Mouse (Mus musculus): ENCODE measurements around the gene Sla2. TPM values are rescaled to one million over a fixed set of nuclear protein-coding genes. Genes with fewer than 3 reads are reported as not detected.
A peak's percentile ranks its signal among the peaks of the same experiment; 100 is the strongest.

Sla2 gene
- polyA plus RNA-seq, 1 experiment from 2014 or later = 0.27 TPM

DNA sequence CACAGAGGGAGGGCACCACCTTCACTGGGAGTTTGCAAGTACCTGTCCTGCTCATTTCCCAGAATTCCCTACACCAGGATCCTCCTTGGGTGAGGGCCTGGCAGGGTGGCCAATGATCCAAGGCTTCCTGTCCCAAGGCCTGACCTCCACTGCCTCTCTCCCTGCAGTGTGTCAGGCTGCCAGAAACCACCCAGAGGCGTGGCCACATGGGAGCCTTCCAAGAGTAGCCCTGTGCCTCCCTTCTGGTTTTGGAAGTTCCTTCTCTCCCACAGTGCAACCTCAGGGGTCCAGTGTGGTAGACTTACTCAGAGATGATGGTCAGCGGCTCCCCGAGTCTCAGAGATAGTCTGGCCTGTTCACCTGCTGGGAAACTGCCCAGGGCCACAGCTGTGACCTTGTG, 7.5 kb downstream of the Sla2 start:
- ATAC-seq = no peak
- Histone ChIP-seq H3K4me2 (replicated peaks) (no peak overlapping the region), H3K36me3 (peaks cover 11% of the 10 kb centered on the region), H3K27ac (no peak overlapping the region), H3K4me1 (replicated peaks) (no peaks in the 10 kb centered on the region), H3K4me3 (replicated peaks) (no peak overlapping the region), H3K9ac (replicated peaks) (no peak overlapping the region), H3K9me3 (no peaks in the 10 kb centered on the region), H3K27me3 (no peaks in the 10 kb centered on the region)
- 86% methylated on average over 3 of the region's 3 CpGs for WGBS

DNA sequence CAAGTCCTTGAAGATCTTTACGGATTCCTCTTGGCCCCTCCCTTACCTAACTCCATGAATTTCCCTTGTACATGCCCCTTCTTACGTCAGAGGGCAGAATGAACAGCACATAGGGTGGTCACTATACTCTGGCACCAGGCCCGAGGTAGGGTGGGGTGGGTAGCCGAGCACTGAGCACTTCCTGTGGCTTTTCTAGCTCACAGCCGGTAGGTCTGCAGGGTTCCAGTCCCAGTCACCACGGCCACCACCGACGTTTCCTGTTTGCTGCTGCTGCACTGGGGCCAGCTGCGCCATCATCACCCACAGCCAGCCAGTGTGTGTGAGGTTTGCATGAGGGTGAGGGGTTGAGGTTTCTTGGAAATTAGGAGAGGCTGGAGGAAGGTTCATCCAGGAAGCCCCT, 9.3 kb downstream of the Sla2 start:
- Histone ChIP-seq H3K4me1 (replicated peaks) (no peaks in the 10 kb centered on the region), H3K9ac (replicated peaks) (no peak overlapping the region), H3K4me2 (replicated peaks) (no peak overlapping the region), H3K27me3 (no peaks in the 10 kb centered on the region), H3K9me3 (no peaks in the 10 kb centered on the region), H3K27ac (no peak overlapping the region), H3K36me3 (peaks cover 28% of the 10 kb centered on the region), H3K4me3 (replicated peaks) (no peak overlapping the region)
- 70% methylated on average over 9 of the region's 9 CpGs for WGBS
- no peak for ATAC-seq

DNA sequence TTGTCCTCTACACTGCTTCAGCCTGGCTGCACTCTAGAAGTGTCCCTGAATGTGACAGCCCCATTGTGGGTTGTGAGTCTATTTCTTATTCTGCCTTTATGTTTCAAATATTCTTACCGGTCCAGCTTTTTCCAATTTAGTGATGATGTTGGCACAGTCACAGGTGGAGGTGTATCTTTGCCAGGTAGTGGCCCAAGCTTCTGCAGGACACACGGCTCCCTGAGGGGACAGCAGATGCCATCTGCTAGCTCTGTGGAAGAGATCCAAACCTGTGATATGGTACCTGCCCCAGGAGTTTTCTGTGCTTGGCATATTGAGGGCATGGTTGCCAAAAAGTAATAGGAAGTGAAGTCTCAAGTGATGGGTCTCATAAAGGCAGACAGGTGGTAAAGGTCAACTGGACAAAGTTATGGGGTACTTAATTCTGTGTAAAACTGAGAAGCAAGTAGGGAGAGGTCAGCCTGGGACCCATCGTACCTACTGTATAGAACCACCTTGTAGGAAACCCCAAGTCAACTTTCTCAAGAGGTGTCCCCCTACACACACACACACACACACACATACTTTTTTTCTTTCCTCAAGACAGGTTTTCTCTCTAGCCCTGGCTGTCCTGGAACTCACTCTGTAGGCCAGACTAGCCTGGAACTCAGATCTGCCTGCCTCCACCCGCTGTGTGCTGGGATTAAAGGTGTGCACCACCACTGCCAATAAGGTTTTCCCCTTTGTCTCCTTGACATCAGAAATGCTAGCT, 12.1 kb downstream of the Sla2 start:
- Histone ChIP-seq H3K27me3 (no peaks in the 10 kb centered on the region), H3K36me3 (peaks cover 52% of the 10 kb centered on the region), H3K9me3 (no peaks in the 10 kb centered on the region), H3K4me1 (replicated peaks) (0 out of 2 replicates have a peak, but pooled peaks cover 7% of the 10 kb centered on the region), H3K9ac (replicated peaks) (no peak overlapping the region), H3K27ac (no peak overlapping the region), H3K4me2 (replicated peaks) (no peak overlapping the region), H3K4me3 (replicated peaks) (no peak overlapping the region)
- WGBS = 96% methylated on average over 4 of the region's 4 CpGs
- no peak for ATAC-seq

DNA sequence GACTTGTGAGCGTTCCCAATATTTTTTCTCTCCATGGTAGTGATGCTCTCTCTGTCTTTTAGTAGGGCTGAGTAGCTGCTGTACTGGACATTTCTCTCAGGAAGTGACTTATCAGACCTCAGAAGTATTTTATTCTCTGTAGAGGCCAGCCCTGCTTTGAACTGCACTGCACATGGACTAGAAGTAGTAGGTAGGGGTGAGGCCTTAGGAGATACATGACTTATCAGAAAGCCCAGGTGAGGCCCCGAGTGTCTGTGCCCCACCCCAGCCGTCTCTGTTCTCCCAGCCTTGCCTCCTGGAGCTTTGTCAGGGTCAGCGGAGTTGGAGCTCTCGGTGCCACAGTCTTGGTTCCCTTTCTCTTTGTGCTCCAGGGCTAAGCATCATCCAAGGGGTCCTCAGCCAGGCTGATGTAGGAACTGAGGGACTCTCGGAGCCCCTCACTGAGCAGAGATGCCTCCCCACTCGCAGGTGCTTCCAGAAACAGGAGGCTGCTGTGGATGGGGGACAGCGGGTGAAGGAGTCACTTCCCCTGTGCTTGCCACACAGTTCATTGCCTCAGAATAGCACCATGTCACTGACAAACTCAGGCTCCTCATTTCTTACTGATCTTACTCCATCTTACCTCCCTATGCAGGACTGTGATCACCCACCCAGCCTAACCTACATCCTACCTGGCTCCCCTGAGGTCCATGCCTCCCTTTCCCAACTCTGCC, 12.8 kb downstream of the Sla2 start:
- ATAC-seq = no peak
- Histone ChIP-seq H3K36me3 (peaks cover 59% of the 10 kb centered on the region), H3K27me3 (no peaks in the 10 kb centered on the region), H3K27ac (no peak overlapping the region), H3K4me2 (replicated peaks) (no peak overlapping the region), H3K9me3 (no peaks in the 10 kb centered on the region), H3K4me1 (replicated peaks) (0 out of 2 replicates have a peak, but pooled peaks cover 7% of the 10 kb centered on the region), H3K9ac (replicated peaks) (no peak overlapping the region), H3K4me3 (replicated peaks) (no peak overlapping the region)
- WGBS = 93% methylated on average over 8 of the region's 8 CpGs

DNA sequence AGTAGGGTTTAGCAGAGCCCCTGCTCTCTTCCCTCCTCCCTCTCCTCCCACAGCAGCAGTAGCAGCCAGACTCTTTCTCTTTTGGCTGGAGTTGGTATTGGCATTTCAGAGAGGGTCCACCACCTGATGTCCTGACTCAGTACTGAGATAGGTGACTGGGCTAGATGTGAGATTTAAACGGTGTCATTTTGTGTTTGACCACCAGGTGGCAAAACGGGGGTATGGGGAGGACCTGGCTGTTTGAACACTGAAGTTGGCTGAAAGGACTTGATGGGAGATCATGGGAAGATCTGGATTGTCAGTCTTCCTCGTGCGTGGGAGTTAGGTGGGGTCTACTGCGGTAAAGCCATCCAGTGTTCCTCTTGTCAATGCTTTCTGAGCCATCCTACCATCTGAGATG, 13.4 kb downstream of the Sla2 start:
- H3K27me3 ChIP-seq = no peaks in the 10 kb centered on the region
- H3K36me3 ChIP-seq = peaks cover 64% of the 10 kb centered on the region
- H3K4me1 ChIP-seq (replicated peaks) = 0 out of 2 replicates have a peak, but pooled peaks cover 7% of the 10 kb centered on the region
- WGBS = 39% methylated on average over 5 of the region's 5 CpGs
- no peak overlapping the region for H3K4me2 ChIP-seq (replicated peaks)
- no peak overlapping the region for H3K4me3 ChIP-seq (replicated peaks)
- no peak overlapping the region for H3K9ac ChIP-seq (replicated peaks)
- no peak overlapping the region for H3K27ac ChIP-seq
- ATAC-seq = no peak
- no peaks in the 10 kb centered on the region for H3K9me3 ChIP-seq

DNA sequence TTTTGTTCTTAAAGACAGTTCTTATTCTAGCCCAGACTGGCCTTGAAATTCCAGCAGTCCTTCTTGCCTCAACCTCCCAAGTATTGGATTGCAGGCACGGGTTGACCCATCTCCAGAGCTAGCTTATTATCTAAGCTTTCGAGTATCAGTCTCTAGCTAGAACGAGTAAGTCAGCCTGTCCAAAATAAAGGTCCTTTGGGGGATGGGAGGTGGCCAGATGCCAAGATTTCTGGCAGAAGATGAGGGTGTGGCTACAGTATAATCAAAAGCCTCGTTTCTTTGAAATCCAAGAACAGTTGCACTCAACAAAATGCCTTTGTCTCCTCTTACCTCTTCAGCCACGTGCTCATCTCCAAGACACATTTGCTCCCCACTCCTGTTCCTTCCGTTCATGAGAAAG, 16.5 kb downstream of the Sla2 start:
- H3K9ac ChIP-seq (replicated peaks) = no peak overlapping the region
- H3K27ac ChIP-seq = no peak overlapping the region
- H3K9me3 ChIP-seq = no peaks in the 10 kb centered on the region
- peaks cover 93% of the 10 kb centered on the region for H3K36me3 ChIP-seq
- WGBS = 66% methylated on average over 6 of the region's 6 CpGs
- 0 out of 2 replicates have a peak, but pooled peaks cover 7% of the 10 kb centered on the region for H3K4me1 ChIP-seq (replicated peaks)
- no peak overlapping the region for H3K4me3 ChIP-seq (replicated peaks)
- no peak for ATAC-seq
- H3K4me2 ChIP-seq (replicated peaks) = no peak overlapping the region
- H3K27me3 ChIP-seq = no peaks in the 10 kb centered on the region

DNA sequence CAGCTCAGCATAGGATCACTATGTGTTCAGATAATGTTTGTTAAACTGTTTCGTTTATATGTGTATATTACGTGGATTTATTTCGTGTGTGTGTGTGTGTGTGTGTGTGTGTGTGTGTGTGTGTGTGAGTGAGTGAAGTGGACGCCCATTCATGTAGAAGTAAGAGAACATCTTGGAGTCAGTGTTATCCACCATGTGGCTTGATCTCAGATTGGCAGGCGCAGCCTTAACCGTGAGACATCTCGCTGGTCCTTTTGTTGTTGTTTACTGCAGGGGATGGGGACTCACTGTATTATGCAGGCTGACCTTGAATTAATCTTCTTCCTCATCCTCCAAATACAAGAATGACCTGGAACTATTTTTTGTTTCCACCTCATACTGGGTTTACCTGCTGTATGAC, 17.4 kb downstream of the Sla2 start:
- no peak overlapping the region for H3K27ac ChIP-seq
- no peak for ATAC-seq
- H3K4me2 ChIP-seq (replicated peaks) = no peak overlapping the region
- no peaks in the 10 kb centered on the region for H3K9me3 ChIP-seq
- no peaks in the 10 kb centered on the region for H3K27me3 ChIP-seq
- H3K36me3 ChIP-seq = peaks cover 84% of the 10 kb centered on the region
- H3K4me3 ChIP-seq (replicated peaks) = no peak overlapping the region
- no peak overlapping the region for H3K9ac ChIP-seq (replicated peaks)
- H3K4me1 ChIP-seq (replicated peaks) = peaks cover 10% of the 10 kb centered on the region
- 90% methylated on average over 7 of the region's 7 CpGs for WGBS

DNA sequence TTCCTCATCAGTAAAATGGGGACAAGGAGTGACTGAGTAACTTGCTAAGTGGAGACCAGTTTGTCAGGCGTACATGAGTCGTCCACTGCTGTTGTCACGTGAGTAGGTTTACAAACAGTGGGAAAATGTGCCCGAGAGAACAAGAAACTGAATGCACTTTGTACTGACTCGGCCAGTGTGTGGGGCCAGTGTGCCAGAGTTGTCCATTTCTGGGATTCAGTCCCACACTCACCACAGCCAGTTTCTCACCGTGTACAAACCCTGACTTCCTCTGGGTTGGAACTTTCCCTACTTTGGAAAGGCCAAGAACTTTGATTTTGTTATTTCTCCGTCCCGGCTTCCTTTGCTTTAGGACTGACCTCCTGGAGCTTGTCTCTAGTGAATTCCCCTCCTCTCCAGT, 18.0 kb downstream of the Sla2 start:
- ATAC-seq = no peak
- H3K27me3 ChIP-seq = no peaks in the 10 kb centered on the region
- H3K9me3 ChIP-seq = no peaks in the 10 kb centered on the region
- no peak overlapping the region for H3K27ac ChIP-seq
- H3K4me1 ChIP-seq (replicated peaks) = peaks cover 15% of the 10 kb centered on the region
- WGBS = 90% methylated on average over 8 of the region's 8 CpGs
- H3K36me3 ChIP-seq = peaks cover 78% of the 10 kb centered on the region
- H3K4me2 ChIP-seq (replicated peaks) = no peak overlapping the region
- no peak overlapping the region for H3K4me3 ChIP-seq (replicated peaks)
- no peak overlapping the region for H3K9ac ChIP-seq (replicated peaks)

DNA sequence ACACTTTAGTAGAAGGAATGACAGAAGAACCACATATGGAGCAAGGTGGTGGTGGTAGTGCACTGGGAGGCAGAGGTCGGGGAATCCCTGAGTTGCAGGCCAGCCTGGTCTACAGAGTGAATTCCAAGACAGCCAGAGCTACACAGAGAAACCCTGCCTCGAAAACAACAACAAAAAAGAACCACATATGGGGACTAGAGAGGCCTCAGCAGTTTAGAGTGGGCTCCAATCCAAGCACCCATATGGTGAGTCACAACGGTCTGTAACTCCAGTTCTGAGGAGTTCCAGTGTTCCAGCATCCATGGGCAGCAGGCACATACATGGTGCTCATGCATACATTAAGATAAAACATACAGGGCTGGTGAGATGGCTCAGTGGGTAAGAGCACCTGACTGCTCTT, 22.5 kb downstream of the Sla2 start:
- no peak for ATAC-seq
- peak overlapping the region; percentile 92 for H3K4me2 ChIP-seq (replicated peaks)
- H3K27me3 ChIP-seq = no peaks in the 10 kb centered on the region
- no peak overlapping the region for H3K27ac ChIP-seq
- H3K36me3 ChIP-seq = peaks cover 45% of the 10 kb centered on the region
- no peak overlapping the region for H3K9ac ChIP-seq (replicated peaks)
- peaks cover 29% of the 10 kb centered on the region for H3K4me1 ChIP-seq (replicated peaks)
- peak overlapping the region; percentile 61; the same call in 1 of the 2 replicates for H3K4me3 ChIP-seq (replicated peaks)
- H3K9me3 ChIP-seq = no peaks in the 10 kb centered on the region
- WGBS = 91% methylated on average over 3 of the region's 3 CpGs

DNA sequence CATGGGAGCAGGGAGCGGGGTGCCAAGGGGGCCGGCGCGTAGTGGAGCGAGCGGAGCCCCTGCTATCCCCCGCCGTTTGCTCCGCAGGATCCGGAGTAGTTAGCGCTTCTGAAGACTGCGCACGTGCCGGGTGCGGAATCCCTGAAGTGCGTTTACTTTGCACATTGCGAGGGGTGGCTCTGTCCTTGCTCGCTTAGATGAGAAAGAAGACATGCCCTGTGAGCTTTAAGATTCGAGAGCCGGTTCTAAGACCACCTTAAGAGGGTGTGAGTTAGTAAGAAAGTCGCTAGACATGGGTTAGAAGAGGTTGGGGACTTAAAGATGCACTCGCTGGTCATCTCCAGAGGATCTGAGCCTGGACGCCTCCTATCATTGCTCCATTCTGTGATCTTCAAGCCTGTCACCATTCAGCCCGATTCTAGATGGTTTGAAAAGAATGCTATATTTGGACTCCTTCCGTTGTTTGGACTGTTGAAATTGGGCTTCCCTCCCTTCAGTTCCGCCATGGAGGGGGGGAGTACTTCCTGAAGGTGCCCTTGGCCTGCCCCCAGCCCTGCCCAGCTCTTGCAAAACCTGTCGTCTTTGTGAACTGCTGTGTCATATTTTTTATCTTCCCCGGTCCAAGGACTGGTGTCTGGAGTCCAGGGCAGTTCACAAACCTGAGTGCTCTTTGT, 23.4 kb downstream of the Sla2 start:
- Histone ChIP-seq H3K9ac (replicated peaks) (peak overlapping the region; percentile 85), H3K9me3 (no peaks in the 10 kb centered on the region), H3K4me1 (replicated peaks) (peaks cover 29% of the 10 kb centered on the region), H3K27me3 (no peaks in the 10 kb centered on the region), H3K4me3 (replicated peaks) (peak overlapping the region; percentile 61), H3K36me3 (peaks cover 37% of the 10 kb centered on the region), H3K4me2 (replicated peaks) (peak overlapping the region; percentile 92), H3K27ac (peak overlapping the region; percentile 83)
- no peak for ATAC-seq
- WGBS = 4% methylated on average over 28 of the region's 28 CpGs

DNA sequence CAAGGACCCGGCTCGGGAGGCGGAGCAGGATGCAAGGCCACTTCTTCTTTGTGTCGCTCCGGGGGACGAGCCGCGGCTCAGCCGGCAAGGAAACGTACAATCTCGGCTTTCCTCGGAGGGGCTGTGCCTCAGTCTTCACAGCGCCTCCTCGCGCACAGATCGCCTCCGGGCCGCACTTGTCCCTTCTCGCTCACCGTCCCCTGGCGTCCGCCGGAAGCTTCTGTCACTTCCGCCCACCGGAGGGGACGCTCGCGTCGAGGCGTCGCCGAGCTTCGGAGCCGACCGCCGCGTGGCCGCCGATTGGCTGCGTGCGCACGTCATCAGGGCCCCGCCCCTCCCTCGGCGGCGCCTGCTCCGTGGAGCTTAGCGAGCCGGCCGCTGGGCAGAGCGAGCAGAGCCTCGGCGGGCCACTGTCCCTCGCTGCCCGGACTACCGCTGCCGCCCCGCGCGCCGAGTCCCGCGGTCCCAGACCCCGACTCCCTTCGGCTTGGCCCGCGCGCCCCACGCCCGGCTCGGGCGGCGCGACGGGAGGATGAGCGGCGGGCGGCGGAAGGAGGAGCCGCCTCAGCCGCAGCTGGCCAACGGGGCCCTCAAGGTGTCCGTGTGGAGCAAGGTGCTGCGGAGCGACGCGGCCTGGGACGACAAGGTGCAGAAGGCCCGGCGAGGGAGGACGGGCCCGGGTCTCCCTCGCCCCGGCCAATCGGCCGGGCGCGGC, 24.1 kb downstream of the Sla2 start, which contains the start of gene Rab5if:
Gene Rab5if (plus strand): TSS at position 357 of the 715 bp plus-strand sequence.
- ATAC-seq = peak; percentile 96
- Histone ChIP-seq H3K4me3 (replicated peaks) (peak within 1 kb of the TSS; percentile 61), H3K4me1 (replicated peaks) (peaks cover 29% of the 10 kb centered on the region), H3K9me3 (no peaks in the 10 kb centered on the region), H3K36me3 (peaks cover 37% of the 10 kb centered on the region), H3K27me3 (no peaks in the 10 kb centered on the region), H3K4me2 (replicated peaks) (peak within 1 kb of the TSS; percentile 92), H3K9ac (replicated peaks) (peak within 1 kb of the TSS; percentile 85), H3K27ac (peak within 1 kb of the TSS; percentile 90)
- under 1% methylated on average over 98 of the region's 98 CpGs for WGBS

Data from midbrain, embryonic 13.5 days (tissue).